8 mouse cellular contexts compared by ENCODE assay signal in the genomic region with DNA sequence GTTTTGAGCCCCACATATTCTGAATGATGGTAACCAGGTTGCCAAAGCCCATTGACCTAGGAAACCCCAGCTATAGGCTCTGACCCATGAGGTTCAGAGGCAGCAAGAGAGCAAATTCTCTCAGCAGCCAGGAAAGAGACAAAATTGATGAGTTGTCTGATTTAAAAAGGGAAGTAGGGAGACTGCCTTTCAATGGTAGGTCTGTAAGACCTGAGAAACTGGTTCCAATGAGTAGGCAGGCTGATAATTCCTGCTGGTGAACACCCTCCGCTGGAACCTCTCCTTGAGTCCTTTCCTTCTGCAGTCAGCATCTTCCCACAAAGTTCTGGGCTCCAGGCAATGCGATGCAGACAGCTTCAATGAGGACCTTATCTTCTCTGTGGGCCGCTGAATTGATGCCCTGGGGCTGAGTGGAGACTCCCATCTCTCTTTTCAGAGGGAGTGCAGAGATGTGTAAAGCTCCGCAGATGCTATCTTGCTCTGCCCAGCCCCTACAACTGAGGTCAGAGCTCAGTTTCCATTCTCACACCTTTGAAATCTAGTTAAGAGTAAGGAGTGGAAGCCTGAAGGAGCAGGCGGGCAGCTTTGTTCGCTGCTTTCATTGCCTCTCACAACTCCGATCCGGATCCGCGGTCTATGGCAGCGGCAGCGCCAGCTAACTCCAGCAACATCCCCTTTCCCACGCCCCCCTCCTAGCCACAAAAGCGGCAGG.
A peak's percentile ranks its signal among the peaks of the same experiment; 100 is the strongest.
DNase-seq lines count a peak whose midpoint lies in the region; ATAC-seq lines count a peak whose summit lies in the region.

No protein-coding gene starts in this region.

- DNase-seq in embryo, embryonic 11 days = peak; percentile 12
- no peak for DNase-seq in embryo, embryonic 10 days (ENCODE audit: low spot score)
- DNase-seq in right cerebral cortex, postnatal 14 days = peak; percentile 36
- no peak for DNase-seq in right cerebral cortex, postnatal 25 days
- no peak for DNase-seq in limb, embryonic 11.5 days (ENCODE audit: low spot score)
- no peak for DNase-seq in kidney, postnatal 10 days
- DNase-seq in spleen, postnatal 36 days (ENCODE audit: low spot score in 2 of 2) = no peak

- H3K27ac ChIP-seq in limb, embryonic 11.5 days (replicated peaks; ENCODE audit: low read depth, low read length) = no peak overlapping the region
- H3K27ac ChIP-seq in stomach, embryonic 14.5 days (ENCODE audit: low read length) = peak overlapping the region; percentile 59; the same call in 1 of the 2 replicates

- ATAC-seq in limb, embryonic 11.5 days (ENCODE audit: insufficient number of reproducible peaks, low FRiP score, low TSS enrichment, low read depth) = peak; percentile 41; the same call in 1 of the 2 replicates
- ATAC-seq in stomach, embryonic 14.5 days (ENCODE audit: insufficient number of reproducible peaks, insufficient read depth, low FRiP score, low read depth) = no peak

- H3K4me2 ChIP-seq in limb, embryonic 11.5 days (ENCODE audit: low read depth, severe bottlenecking) = peak overlapping the region; percentile 91
- peak overlapping the region; percentile 73 for H3K4me2 ChIP-seq in stomach, embryonic 14.5 days (replicated peaks; ENCODE audit: low read depth, low read length)

- H3K27me3 ChIP-seq in limb, embryonic 11.5 days (ENCODE audit: control insufficient read depth, insufficient read depth, low read length) = no peaks in the 10 kb centered on the region
- H3K27me3 ChIP-seq in stomach, embryonic 14.5 days (ENCODE audit: control insufficient read depth, insufficient read depth, low read length) = no peaks in the 10 kb centered on the region

- H3K36me3 ChIP-seq in limb, embryonic 11.5 days (ENCODE audit: control insufficient read depth, insufficient read depth, low read length) = no peaks in the 10 kb centered on the region
- no peaks in the 10 kb centered on the region for H3K36me3 ChIP-seq in stomach, embryonic 14.5 days (ENCODE audit: control insufficient read depth, insufficient read depth, low read length)

- WGBS in limb, embryonic 11.5 days = 1% methylated on average over 14 of the region's 14 CpGs
- 5% methylated on average over 14 of the region's 14 CpGs for WGBS in stomach, embryonic 14.5 days

- peak overlapping the region; percentile 27; the same call in 1 of the 2 replicates for H3K9ac ChIP-seq in limb, embryonic 11.5 days (ENCODE audit: low read length)
- H3K9ac ChIP-seq in stomach, embryonic 14.5 days (replicated peaks; ENCODE audit: low read depth, low read length) = no peak overlapping the region; the same call in 1 of the 2 replicates

- H3K9me3 ChIP-seq in limb, embryonic 11.5 days (ENCODE audit: control insufficient read depth, low read length) = no peaks in the 10 kb centered on the region
- no peaks in the 10 kb centered on the region for H3K9me3 ChIP-seq in stomach, embryonic 14.5 days (ENCODE audit: control insufficient read depth, low read depth, low read length)

- 0 out of 2 replicates have a peak, but pooled peaks cover 10% of the 10 kb centered on the region for H3K4me1 ChIP-seq in limb, embryonic 11.5 days (ENCODE audit: control insufficient read depth, insufficient read depth, low read length)
- peaks cover 12% of the 10 kb centered on the region for H3K4me1 ChIP-seq in stomach, embryonic 14.5 days (ENCODE audit: control insufficient read depth, insufficient read depth, low read length)

- peak overlapping the region; percentile 22 for H3K4me3 ChIP-seq in limb, embryonic 11.5 days (ENCODE audit: low read depth, low read length)
- peak overlapping the region; percentile 57 for H3K4me3 ChIP-seq in stomach, embryonic 14.5 days (ENCODE audit: low read depth, low read length)

Comparison
In these comparisons a context has a peak if more than half of its experiments do, and no peak if none do; other contexts are left out.
1. DNase-seq: peak in embryo, embryonic 11 days (single experiment) and right cerebral cortex, postnatal 14 days (single experiment); none in embryo, embryonic 10 days (single experiment), right cerebral cortex, postnatal 25 days (single experiment), limb, embryonic 11.5 days (single experiment), kidney, postnatal 10 days (single experiment) and spleen, postnatal 36 days (0 of 2).